Mouse (Mus musculus): Measurements from ENCODE around the gene Gm49353.

- TF ChIP-seq CTCF (IDR thresholded peaks at IDR 0.05; ENCODE audit: borderline replicate concordance, extremely low read depth, insufficient read depth, insufficient read length) (no peak), POLR2A (IDR thresholded peaks at IDR 0.05; ENCODE audit: borderline replicate concordance, extremely low read depth, insufficient read depth, insufficient read length, poor library complexity, severe bottlenecking) (no peak)
These were observed 18.7 kb downstream of the Gm49353 start for GRCm38 (mm10) chr10:29217451-29217850.
